Mouse (Mus musculus): ENCODE results near the gene Oxnad1. TPM values are rescaled to one million over a fixed set of nuclear protein-coding genes. Genes with fewer than 3 reads are reported as not detected.

The Oxnad1 gene
- polyA plus RNA-seq, 1 experiment from 2014 or later: 13.0 TPM

- H3K4me2 ChIP-seq (ENCODE audit: low read depth, low read length): no peak overlapping the region
- peaks cover 19% of the 10 kb centered on the region for H3K4me1 ChIP-seq (ENCODE audit: control insufficient read depth, low read depth, low read length)
- no peak overlapping the region for H3K27ac ChIP-seq (ENCODE audit: low read length)
- no peaks in the 10 kb centered on the region for H3K9me3 ChIP-seq (replicated peaks; ENCODE audit: control insufficient read depth, low read length)
- no peak for ATAC-seq (ENCODE audit: low read depth)
- H3K27me3 ChIP-seq (ENCODE audit: control insufficient read depth, insufficient read depth, low read depth, low read length): no peaks in the 10 kb centered on the region
- no peaks in the 10 kb centered on the region for H3K36me3 ChIP-seq (ENCODE audit: control insufficient read depth, insufficient read depth)
- H3K9ac ChIP-seq (ENCODE audit: low read depth, low read length): no peak overlapping the region
- H3K4me3 ChIP-seq (ENCODE audit: low read depth, low read length): no peak overlapping the region
These were observed 59.6 kb downstream of the Oxnad1 start for GRCm38 (mm10) chr14:32144734-32145133.

GRCm38 (mm10) chr14:32145401-32145800, 60.2 kb downstream of the Oxnad1 start:
- WGBS (ENCODE audit: insufficient replicate concordance): 40% methylated on average over 4 of the region's 4 CpGs
- H3K27me3 ChIP-seq (ENCODE audit: control insufficient read depth, insufficient read depth, low read depth, low read length): no peaks in the 10 kb centered on the region
- peak overlapping the region; percentile 93 for H3K27ac ChIP-seq (ENCODE audit: low read length)
- H3K9ac ChIP-seq (ENCODE audit: low read depth, low read length): peak overlapping the region; percentile 60
- no peaks in the 10 kb centered on the region for H3K9me3 ChIP-seq (replicated peaks; ENCODE audit: control insufficient read depth, low read length)
- H3K4me2 ChIP-seq (ENCODE audit: low read depth, low read length): peak overlapping the region; percentile 66
- peaks cover 19% of the 10 kb centered on the region for H3K4me1 ChIP-seq (ENCODE audit: control insufficient read depth, low read depth, low read length)
- no peaks in the 10 kb centered on the region for H3K36me3 ChIP-seq (ENCODE audit: control insufficient read depth, insufficient read depth)
- peak; percentile 23; the same call in 1 of the 2 replicates for ATAC-seq (ENCODE audit: low read depth)
- H3K4me3 ChIP-seq (ENCODE audit: low read depth, low read length): peak overlapping the region; percentile 45

GRCm38 (mm10) chr14:32145809-32146511, 60.8 kb downstream of the Oxnad1 start:
- Histone ChIP-seq H3K9ac (ENCODE audit: low read depth, low read length) (peak overlapping the region; percentile 60), H3K4me3 (ENCODE audit: low read depth, low read length) (peak overlapping the region; percentile 45), H3K4me2 (ENCODE audit: low read depth, low read length) (peak overlapping the region; percentile 66), H3K27ac (ENCODE audit: low read length) (peak overlapping the region; percentile 93), H3K4me1 (ENCODE audit: control insufficient read depth, low read depth, low read length) (peaks cover 19% of the 10 kb centered on the region), H3K27me3 (ENCODE audit: control insufficient read depth, insufficient read depth, low read depth, low read length) (no peaks in the 10 kb centered on the region), H3K36me3 (ENCODE audit: control insufficient read depth, insufficient read depth) (no peaks in the 10 kb centered on the region), H3K9me3 (replicated peaks; ENCODE audit: control insufficient read depth, low read length) (no peaks in the 10 kb centered on the region)
- peak; percentile 98 for ATAC-seq (ENCODE audit: low read depth)
- WGBS (ENCODE audit: insufficient replicate concordance): 19% methylated on average over 7 of the region's 7 CpGs

- Histone ChIP-seq H3K4me2 (ENCODE audit: low read depth, low read length) (peak overlapping the region; percentile 66), H3K4me3 (ENCODE audit: low read depth, low read length) (peak overlapping the region; percentile 45; the same call in 1 of the 2 replicates)
- ATAC-seq (ENCODE audit: low read depth): peak; percentile 44
These were observed 61.4 kb downstream of the Oxnad1 start for GRCm38 (mm10) chr14:32146578-32146977.

GRCm38 (mm10) chr14:32150872-32151271, 65.7 kb downstream of the Oxnad1 start:
- ATAC-seq (ENCODE audit: low read depth): no peak
- Histone ChIP-seq H3K4me2 (ENCODE audit: low read depth, low read length) (no peak overlapping the region), H3K36me3 (ENCODE audit: control insufficient read depth, insufficient read depth) (no peaks in the 10 kb centered on the region), H3K27ac (ENCODE audit: low read length) (no peak overlapping the region), H3K9me3 (replicated peaks; ENCODE audit: control insufficient read depth, low read length) (no peaks in the 10 kb centered on the region), H3K9ac (ENCODE audit: low read depth, low read length) (no peak overlapping the region), H3K4me1 (ENCODE audit: control insufficient read depth, low read depth, low read length) (peaks cover 12% of the 10 kb centered on the region), H3K27me3 (ENCODE audit: control insufficient read depth, insufficient read depth, low read depth, low read length) (no peaks in the 10 kb centered on the region), H3K4me3 (ENCODE audit: low read depth, low read length) (no peak overlapping the region)
- 81% methylated on average over 2 of the region's 2 CpGs for WGBS (ENCODE audit: insufficient replicate concordance)

More at GRCm38 (mm10) chr14:32146578-32146977, 61.4 kb downstream of the Oxnad1 start:
- H3K36me3 ChIP-seq (ENCODE audit: control insufficient read depth, insufficient read depth): no peaks in the 10 kb centered on the region
- H3K27ac ChIP-seq (ENCODE audit: low read length): peak overlapping the region; percentile 93
- 31% methylated on average over 2 of the region's 2 CpGs for WGBS (ENCODE audit: insufficient replicate concordance)
- H3K9me3 ChIP-seq (replicated peaks; ENCODE audit: control insufficient read depth, low read length): no peaks in the 10 kb centered on the region
- H3K9ac ChIP-seq (ENCODE audit: low read depth, low read length): peak overlapping the region; percentile 29; the same call in 1 of the 2 replicates
- H3K27me3 ChIP-seq (ENCODE audit: control insufficient read depth, insufficient read depth, low read depth, low read length): no peaks in the 10 kb centered on the region
- H3K4me1 ChIP-seq (ENCODE audit: control insufficient read depth, low read depth, low read length): peaks cover 19% of the 10 kb centered on the region

- H3K9me3 ChIP-seq (replicated peaks; ENCODE audit: control insufficient read depth, low read length): no peaks in the 10 kb centered on the region
- H3K4me2 ChIP-seq (ENCODE audit: low read depth, low read length): no peak overlapping the region
- H3K4me3 ChIP-seq (ENCODE audit: low read depth, low read length): no peak overlapping the region
- WGBS (ENCODE audit: insufficient replicate concordance): 83% methylated on average over 18 of the region's 18 CpGs
- ATAC-seq (ENCODE audit: low read depth): no peak
- H3K27ac ChIP-seq (ENCODE audit: low read length): no peak overlapping the region
- H3K27me3 ChIP-seq (ENCODE audit: control insufficient read depth, insufficient read depth, low read depth, low read length): no peaks in the 10 kb centered on the region
- H3K9ac ChIP-seq (ENCODE audit: low read depth, low read length): no peak overlapping the region
- no peaks in the 10 kb centered on the region for H3K4me1 ChIP-seq (ENCODE audit: control insufficient read depth, low read depth, low read length)
- no peaks in the 10 kb centered on the region for H3K36me3 ChIP-seq (ENCODE audit: control insufficient read depth, insufficient read depth)
These were observed 67.2 kb downstream of the Oxnad1 start for GRCm38 (mm10) chr14:32152243-32152965.

Other genes with a start within 250 kb of the Oxnad1 start
- 0.01 TPM in 1 of 2 replicates, not detected in the other for gene Galnt15, start 56.4 kb upstream of the Oxnad1 start, polyA plus RNA-seq (2015; fragmentation: Nextera tagmentation; extraction: Ambion mirVana)
- 48.0 and 60.6 TPM in 2 replicates for gene Dph3, start 355 bp downstream of the Oxnad1 start, polyA plus RNA-seq (2015; fragmentation: Nextera tagmentation; extraction: Ambion mirVana)
- 0.49 TPM in 1 of 2 replicates, not detected in the other for gene Msmb, start 56.6 kb downstream of the Oxnad1 start, polyA plus RNA-seq (2015; fragmentation: Nextera tagmentation; extraction: Ambion mirVana)
- 355 and 363 TPM in 2 replicates for gene Ncoa4, start 74.5 kb downstream of the Oxnad1 start, polyA plus RNA-seq (2015; fragmentation: Nextera tagmentation; extraction: Ambion mirVana)
- 147 and 154 TPM in 2 replicates for gene Timm23, start 116.5 kb downstream of the Oxnad1 start, polyA plus RNA-seq (2015; fragmentation: Nextera tagmentation; extraction: Ambion mirVana)
- 11.6 and 11.8 TPM in 2 replicates for gene Parg, start 116.6 kb downstream of the Oxnad1 start, polyA plus RNA-seq (2015; fragmentation: Nextera tagmentation; extraction: Ambion mirVana)
- gene Ogdhl, start 236.6 kb downstream of the Oxnad1 start, polyA plus RNA-seq (2015; fragmentation: Nextera tagmentation; extraction: Ambion mirVana): 0.61 and 0.79 TPM in 2 replicates